Mouse (Mus musculus) C2C12 (cell line): ENCODE measurements around the gene Ttc41.

Experiments used
- CEBPB ChIP-seq: IDR thresholded peaks from one replicate; pipeline ENCODE4 v1.6.1; 2011; ENCODE audit warnings: low read depth, mild to moderate bottlenecking, control low read depth, moderate library complexity
- CTCF ChIP-seq: IDR thresholded peaks from one replicate; pipeline ENCODE4 v1.5.1; 2011; ENCODE audit not compliant: control insufficient read depth, insufficient read depth, insufficient read length
- MAX ChIP-seq: IDR thresholded peaks from one replicate; pipeline ENCODE4 v1.6.1; 2011; ENCODE audit warnings: mild to moderate bottlenecking, control low read depth
- MYOD1 ChIP-seq: IDR thresholded peaks from one replicate; pipeline ENCODE4 v1.6.1; 2011; ENCODE audit warnings: low read depth; ENCODE audit not compliant: control insufficient read depth, insufficient read length
- MYOG ChIP-seq: IDR thresholded peaks from one replicate; pipeline ENCODE4 v1.6.1; 2011; ENCODE audit not compliant: control insufficient read depth, insufficient read length; ENCODE audit errors: extremely low read depth
- USF1 ChIP-seq: IDR thresholded peaks from one replicate; pipeline ENCODE4 v1.6.1; 2011; ENCODE audit warnings: low read depth, mild to moderate bottlenecking, control low read depth, moderate library complexity

GRCm38 (mm10) chr10:86796073-86796741 lies 90.6 kb downstream of the Ttc41 start:
- no peak for TF ChIP-seq CTCF
- TF ChIP-seq MYOD1, result no peak
- TF ChIP-seq MYOG, result no peak
- no peak for TF ChIP-seq CEBPB
- TF ChIP-seq MAX, result no peak
- no peak for TF ChIP-seq USF1
